Comparison of ENCODE assay signal across 21 mouse cellular contexts in genomic region chr6:7690456-7690855, GRCm38 (mm10). TPM values are rescaled to one million over a fixed set of nuclear protein-coding genes. Genes with fewer than 3 reads are reported as not detected.
A peak's percentile ranks its signal among the peaks of the same experiment; 100 is the strongest.
DNase-seq lines count a peak whose midpoint lies in the region; ATAC-seq and TF ChIP-seq lines count a peak whose summit lies in the region.
"Had no signal": no experiment of that assay in that cellular context is flagged by ENCODE, and none has a peak within 500 bp of the region (broad histone marks: within the 10 kb centered on the region; RNA-seq: fewer than 3 reads in every experiment).

No protein-coding gene starts in this region.

- H3K4me1 ChIP-seq in testis, adult 2 months (ENCODE audit: control insufficient read depth, insufficient read depth, low read length), result peaks cover 14% of the 10 kb centered on the region
- no peaks in the 10 kb centered on the region for H3K4me1 ChIP-seq in embryonic facial prominence, embryonic 11.5 days (ENCODE audit: control insufficient read depth, insufficient read depth, low read length)
- H3K4me1 ChIP-seq in liver, embryonic 13.5 days (replicated peaks), result peaks cover 71% of the 10 kb centered on the region
- peaks cover 6% of the 10 kb centered on the region; the same call in 1 of the 2 replicates for H3K4me1 ChIP-seq in midbrain, embryonic 13.5 days (replicated peaks)

- no peak overlapping the region for H3K27ac ChIP-seq in testis, adult 2 months (ENCODE audit: control insufficient read depth, insufficient read depth, low read depth, low read length)
- H3K27ac ChIP-seq in embryonic facial prominence, embryonic 11.5 days (replicated peaks; ENCODE audit: low read depth, low read length), result no peak overlapping the region
- peak overlapping the region; percentile 35 for H3K27ac ChIP-seq in liver, embryonic 13.5 days
- no peak overlapping the region for H3K27ac ChIP-seq in midbrain, embryonic 13.5 days
- no peak overlapping the region for H3K27ac ChIP-seq in gastrocnemius, adult 2 months
- H3K27ac ChIP-seq: embryonic facial prominence, embryonic 12.5 days; hindbrain, embryonic 15.5 days; macrophage; midbrain, embryonic 12.5 days; neural tube, embryonic 15.5 days had no signal

- H3K9ac ChIP-seq in embryonic facial prominence, embryonic 11.5 days (replicated peaks; ENCODE audit: low read length), result no peak overlapping the region
- H3K9ac ChIP-seq in liver, embryonic 13.5 days, result peak overlapping the region; percentile 94
- H3K9ac ChIP-seq in midbrain, embryonic 13.5 days (replicated peaks), result no peak overlapping the region
- H3K9ac ChIP-seq: embryonic facial prominence, embryonic 12.5 days; forebrain, postnatal 0 days; heart, embryonic 12.5 days; hindbrain, embryonic 15.5 days; midbrain, embryonic 12.5 days; neural tube, embryonic 15.5 days had no signal

- no peaks in the 10 kb centered on the region for H3K9me3 ChIP-seq in embryonic facial prominence, embryonic 11.5 days (replicated peaks; ENCODE audit: control insufficient read depth, low read length)
- no peaks in the 10 kb centered on the region for H3K9me3 ChIP-seq in liver, embryonic 13.5 days (replicated peaks)
- H3K9me3 ChIP-seq in midbrain, embryonic 13.5 days, result no peaks in the 10 kb centered on the region
- H3K9me3 ChIP-seq: embryonic facial prominence, embryonic 12.5 days; heart, embryonic 12.5 days; hindbrain, embryonic 15.5 days; midbrain, embryonic 12.5 days; neural tube, embryonic 15.5 days had no signal

- intact Hi-C loops in gastrocnemius, adult 2 months (cut with DNase I), result no loop called here

- no peaks in the 10 kb centered on the region for H3K27me3 ChIP-seq in testis, adult 2 months (ENCODE audit: control insufficient read depth, insufficient read depth, low read length)
- no peaks in the 10 kb centered on the region for H3K27me3 ChIP-seq in embryonic facial prominence, embryonic 11.5 days (ENCODE audit: control insufficient read depth, insufficient read depth, low read length)
- H3K27me3 ChIP-seq in liver, embryonic 13.5 days, result no peaks in the 10 kb centered on the region
- peaks cover 4% of the 10 kb centered on the region; the same call in 1 of the 2 replicates for H3K27me3 ChIP-seq in midbrain, embryonic 13.5 days
- H3K27me3 ChIP-seq: embryonic facial prominence, embryonic 12.5 days; heart, embryonic 12.5 days; midbrain, embryonic 12.5 days; neural tube, embryonic 15.5 days had no signal

- TF ChIP-seq CTCF in testis, adult 2 months (IDR thresholded peaks at IDR 0.05; ENCODE audit: control insufficient read depth, insufficient read depth, insufficient replicate concordance, low read depth, low read length), result no peak
- no peak for TF ChIP-seq CTCF in gastrocnemius, adult 2 months (IDR thresholded peaks at IDR 0.05)

- no peak for TF ChIP-seq POLR2A in testis, adult 2 months (IDR thresholded peaks at IDR 0.05; ENCODE audit: control insufficient read depth, low read depth, low read length)

- peak overlapping the region; percentile 76 for H3K4me3 ChIP-seq in testis, adult 2 months (ENCODE audit: control insufficient read depth, low read depth, low read length)
- H3K4me3 ChIP-seq in embryonic facial prominence, embryonic 11.5 days (ENCODE audit: low read depth, low read length), result no peak overlapping the region
- H3K4me3 ChIP-seq in liver, embryonic 13.5 days (replicated peaks), result peak overlapping the region; percentile 86
- no peak overlapping the region for H3K4me3 ChIP-seq in midbrain, embryonic 13.5 days (replicated peaks)
- no peak overlapping the region for H3K4me3 ChIP-seq in gastrocnemius, adult 2 months
- H3K4me3 ChIP-seq: embryonic facial prominence, embryonic 12.5 days; heart, embryonic 12.5 days; hindbrain, embryonic 15.5 days; midbrain, embryonic 12.5 days; neural tube, embryonic 15.5 days had no signal

- H3K4me2 ChIP-seq in embryonic facial prominence, embryonic 11.5 days (ENCODE audit: low read depth, low read length), result no peak overlapping the region
- peak overlapping the region; percentile 82 for H3K4me2 ChIP-seq in liver, embryonic 13.5 days
- no peak overlapping the region for H3K4me2 ChIP-seq in midbrain, embryonic 13.5 days (replicated peaks)
- H3K4me2 ChIP-seq: embryonic facial prominence, embryonic 12.5 days; heart, embryonic 12.5 days; hindbrain, embryonic 15.5 days; midbrain, embryonic 12.5 days; neural tube, embryonic 15.5 days had no signal

- no peak for DNase-seq in testis, postnatal 10 days (ENCODE audit: low spot score)
- DNase-seq in embryonic facial prominence, embryonic 11.5 days (ENCODE audit: low spot score), result peak; percentile 60
- DNase-seq in liver, embryonic 13.5 days, result no peak
- DNase-seq in lung, adult 18-20 months, result no peak
- no peak for DNase-seq in adrenal gland, adult 8-10 months
- no peak for DNase-seq in gastrocnemius, adult 2 months
- DNase-seq: adrenal gland, postnatal 25 days; cerebellum, adult 9-10 months; forebrain, postnatal 0 days; gastrocnemius, postnatal 10 days; heart, postnatal 36 days; lung, adult 2 months had no signal

- no peak for ATAC-seq in embryonic facial prominence, embryonic 11.5 days (replicated peaks; ENCODE audit: insufficient number of reproducible peaks, low FRiP score, low TSS enrichment, low read depth)
- ATAC-seq in liver, embryonic 13.5 days (ENCODE audit: low read depth), result no peak
- no peak for ATAC-seq in midbrain, embryonic 13.5 days
- ATAC-seq: forebrain, postnatal 0 days; intestine, embryonic 16.5 days had no signal

- H3K36me3 ChIP-seq in testis, adult 2 months (ENCODE audit: control insufficient read depth, insufficient read depth, low read length), result no peaks in the 10 kb centered on the region
- H3K36me3 ChIP-seq in embryonic facial prominence, embryonic 11.5 days (replicated peaks; ENCODE audit: control insufficient read depth, insufficient read depth, low read depth, low read length), result no peaks in the 10 kb centered on the region
- peaks cover 40% of the 10 kb centered on the region for H3K36me3 ChIP-seq in liver, embryonic 13.5 days
- no peaks in the 10 kb centered on the region for H3K36me3 ChIP-seq in midbrain, embryonic 13.5 days
- H3K36me3 ChIP-seq: embryonic facial prominence, embryonic 12.5 days; heart, embryonic 12.5 days; hindbrain, embryonic 15.5 days; midbrain, embryonic 12.5 days; neural tube, embryonic 15.5 days had no signal

- 71% methylated on average over 9 of the region's 9 CpGs for WGBS in embryonic facial prominence, embryonic 11.5 days
- 64% methylated on average over 9 of the region's 9 CpGs for WGBS in liver, embryonic 13.5 days (ENCODE audit: insufficient replicate concordance)
- 91% methylated on average over 9 of the region's 9 CpGs for WGBS in midbrain, embryonic 13.5 days

RNA-seq across cellular contexts. Expression of gene Asns, which starts 2.6 kb away (rescaled TPM):
- polyA plus RNA-seq in testis, adult 2 months (2012; rRNA removed), result 114 and 122 TPM in 2 replicates
- 87.7 and 93.2 TPM in 2 replicates for polyA plus RNA-seq in embryonic facial prominence, embryonic 11.5 days (2014; fragmentation: Nextera tagmentation; extraction: Ambion mirVana)
- 375 and 414 TPM in 2 replicates for polyA plus RNA-seq in liver, embryonic 13.5 days (2015; fragmentation: Nextera tagmentation; extraction: Ambion mirVana)
- polyA plus RNA-seq in midbrain, embryonic 13.5 days (2015; fragmentation: Nextera tagmentation; extraction: Ambion mirVana), result 42.6 and 47.8 TPM in 2 replicates
- total RNA-seq in adrenal gland, adult 8-10 months (2022), result 10 to 100 TPM; 18.1 to 48.1 (median 35.5) TPM
- total RNA-seq in gastrocnemius, adult 2 months (2021), result 1 to 10 TPM; 1.7 to 2.1 TPM

Comparison
In these comparisons a context has a peak if more than half of its experiments do, and no peak if none do; other contexts are left out.
1. H3K4me3 ChIP-seq: peak in testis, adult 2 months (single experiment) and liver, embryonic 13.5 days (single experiment); none in embryonic facial prominence, embryonic 11.5 days (single experiment), midbrain, embryonic 13.5 days (single experiment) and gastrocnemius, adult 2 months (single experiment).